Mouse (Mus musculus) CD4-positive naive resting alpha-beta T cell, adult 76 days (primary cell): ENCODE results near the gene Gm973. TPM values are rescaled to one million over a fixed set of nuclear protein-coding genes. Genes with fewer than 3 reads are reported as not detected.

Source experiments
- total RNA-seq: library from RNA; stranded (reverse); gene quantifications from one replicate; pipeline ENCODE4 v1.2.4, GENCODE M21; 2023

Gene Gm973
- 8.6 TPM for total RNA-seq

GRCm38 (mm10) chr1:59516026-59516917, at the start of gene Gm973:
Gene Gm973 (plus strand): TSS chr1:59516264.

GRCm38 (mm10) chr1:59482331-59482695, 33.8 kb upstream of the Gm973 start, which contains the start of gene Fzd7:
Gene Fzd7 (plus strand): TSS chr1:59482424.

GRCm38 (mm10) chr1:59670641-59671168, 154.6 kb downstream of the Gm973 start, which contains the start of gene Sumo1:
Gene Sumo1 (minus strand): TSS chr1:59670834.

GRCm38 (mm10) chr1:59684819-59685755, 169.0 kb downstream of the Gm973 start, which contains the start of gene Nop58:
Gene Nop58 (plus strand): TSS chr1:59684971.

Other genes starting within 250 kb of the Gm973 start
- gene Fzd7, start 33.8 kb upstream of the Gm973 start, total RNA-seq = 0.47 TPM
- gene Sumo1, start 154.6 kb downstream of the Gm973 start, total RNA-seq = 119 TPM
- 210 TPM for gene Nop58, start 168.7 kb downstream of the Gm973 start, total RNA-seq
- 2.8 TPM for gene Bmpr2, start 247.1 kb downstream of the Gm973 start, total RNA-seq